Mouse (Mus musculus) embryonic fibroblast, embryonic 13.5 days (primary cell): ENCODE data around the gene Gm10097.

ENCODE experiments used
- CTCF ChIP-seq: IDR thresholded peaks from 2 replicates; pipeline ENCODE4 v1.5.1; 2011; ENCODE audit warnings: mild to moderate bottlenecking, control low read depth, low read length, moderate library complexity, borderline replicate concordance; ENCODE audit not compliant: insufficient read depth
- POLR2A ChIP-seq: IDR thresholded peaks from 2 replicates; pipeline ENCODE4 v1.6.1; 2011; ENCODE audit warnings: low read depth, mild to moderate bottlenecking, control low read depth, low read length, moderate library complexity

DNA sequence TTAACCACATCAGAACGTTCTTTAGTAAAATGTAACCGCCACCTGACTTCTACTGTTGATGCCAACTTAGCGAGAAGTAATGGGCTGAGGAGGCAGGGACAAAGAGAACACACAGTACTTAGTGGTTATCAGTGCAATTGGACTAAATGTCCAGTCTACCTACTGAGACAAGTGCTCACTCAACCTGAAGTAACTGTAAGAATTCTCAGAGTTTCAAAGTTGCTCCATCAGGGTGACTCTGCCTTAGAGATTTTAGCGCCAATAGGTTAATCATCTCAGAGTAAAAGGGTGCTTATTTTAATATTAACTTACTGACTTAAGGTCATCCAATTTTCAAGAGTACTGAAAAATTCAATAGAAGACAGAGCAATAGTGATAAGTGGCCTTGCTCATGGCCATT lies 43.1 kb upstream of the Gm10097 start:
- TF ChIP-seq POLR2A (no peak), CTCF (no peak)
